Mouse (Mus musculus) heart, embryonic 12.5 days (tissue): ENCODE data around the gene Tmem135. TPM values are rescaled to one million over a fixed set of nuclear protein-coding genes. Genes with fewer than 3 reads are reported as not detected.
A peak's percentile ranks its signal among the peaks of the same experiment; 100 is the strongest.

ENCODE experiments used
- ATAC-seq: fragments of 200-750 bp; cut with Nextera tagmentation; 2 replicates; pipeline ENCODE4 v1.8.0; 2017; ENCODE audit warnings: moderate TSS enrichment, moderate library complexity; ENCODE audit not compliant: insufficient number of reproducible peaks, low FRiP score
- H3K27ac ChIP-seq: fragments of 300-500 bp; sonication (generic); 2 replicates; pipeline ENCODE4 v1.5.1; 2016; ENCODE audit warnings: mild to moderate bottlenecking, moderate library complexity; ENCODE audit not compliant: poor library complexity, severe bottlenecking
- H3K27me3 ChIP-seq: fragments of 300-500 bp; sonication (generic); replicated peaks from 2 replicates; pipeline ENCODE4 v1.6.1; 2016; ENCODE audit warnings: mild to moderate bottlenecking, moderate library complexity
- H3K36me3 ChIP-seq: fragments of 300-500 bp; sonication (generic); 2 replicates; pipeline ENCODE4 v1.6.1; 2016; ENCODE audit warnings: mild to moderate bottlenecking, moderate library complexity
- H3K4me1 ChIP-seq: fragments of 300-500 bp; sonication (generic); replicated peaks from 2 replicates; pipeline ENCODE4 v1.6.1; 2016; ENCODE audit warnings: mild to moderate bottlenecking
- H3K4me2 ChIP-seq: fragments of 300-500 bp; sonication (generic); 2 replicates; pipeline ENCODE4 v1.6.1; 2016; ENCODE audit warnings: mild to moderate bottlenecking, moderate library complexity
- H3K4me3 ChIP-seq: fragments of 300-500 bp; sonication (generic); 2 replicates; pipeline ENCODE4 v1.5.1; 2016; ENCODE audit warnings: mild to moderate bottlenecking
- H3K9ac ChIP-seq: fragments of 300-500 bp; sonication (generic); 2 replicates; pipeline ENCODE4 v1.6.1; 2016; ENCODE audit warnings: mild to moderate bottlenecking, moderate library complexity
- H3K9me3 ChIP-seq: fragments of 300-500 bp; sonication (generic); replicated peaks from 2 replicates; pipeline ENCODE4 v1.6.1; 2016; ENCODE audit warnings: mild to moderate bottlenecking, moderate library complexity
- WGBS: fragments of 180-500 bp; shearing (Covaris S2); methylation state at CpG from one replicate; pipeline ENCODE4 v1.1.7; 2016; 5-methylcytosine and 5-hydroxymethylcytosine counted together
- polyA plus RNA-seq: library from polyadenylated mRNA; unstranded; fragments of >200 nt; fragmentation: Nextera tagmentation; extraction: Ambion mirVana; gene quantifications from 2 replicates; pipeline ENCODE4 v1.2.1, GENCODE M21; 2016

Gene Tmem135
- polyA plus RNA-seq, 1 experiment from 2014 or later: 31.2 TPM

- no peak for ATAC-seq
- H3K9ac ChIP-seq: no peak overlapping the region
- WGBS: 62% methylated on average over 5 of the region's 5 CpGs
- H3K4me1 ChIP-seq: peaks cover 12% of the 10 kb centered on the region
- no peak overlapping the region for H3K4me2 ChIP-seq
- H3K36me3 ChIP-seq: no peaks in the 10 kb centered on the region
- H3K27ac ChIP-seq: no peak overlapping the region
- no peak overlapping the region for H3K4me3 ChIP-seq
- no peaks in the 10 kb centered on the region for H3K27me3 ChIP-seq
- no peaks in the 10 kb centered on the region for H3K9me3 ChIP-seq
These were observed 24.8 kb upstream of the Tmem135 start for GRCm38 (mm10) chr7:89428804-89429203.

- Histone ChIP-seq H3K27me3 (no peaks in the 10 kb centered on the region), H3K4me3 (no peak overlapping the region), H3K4me1 (peaks cover 17% of the 10 kb centered on the region), H3K27ac (no peak overlapping the region), H3K9me3 (no peaks in the 10 kb centered on the region), H3K9ac (no peak overlapping the region), H3K4me2 (no peak overlapping the region), H3K36me3 (no peaks in the 10 kb centered on the region)
- 25% methylated on average over 5 of the region's 5 CpGs for WGBS
- no peak for ATAC-seq
These were observed 23.1 kb upstream of the Tmem135 start for GRCm38 (mm10) chr7:89427101-89427500.

GRCm38 (mm10) chr7:89425803-89426725 is 22.0 kb upstream of the Tmem135 start:
- no peak for ATAC-seq
- Histone ChIP-seq H3K9me3 (0 out of 2 replicates have a peak, but pooled peaks cover 2% of the 10 kb centered on the region), H3K4me2 (no peak overlapping the region), H3K36me3 (no peaks in the 10 kb centered on the region), H3K4me1 (peaks cover 17% of the 10 kb centered on the region), H3K9ac (no peak overlapping the region), H3K4me3 (no peak overlapping the region), H3K27me3 (no peaks in the 10 kb centered on the region), H3K27ac (no peak overlapping the region)
- WGBS: 35% methylated on average over 11 of the region's 11 CpGs

- no peak for ATAC-seq
- H3K9me3 ChIP-seq: 0 out of 2 replicates have a peak, but pooled peaks cover 4% of the 10 kb centered on the region
- no peaks in the 10 kb centered on the region for H3K27me3 ChIP-seq
- peaks cover 17% of the 10 kb centered on the region for H3K4me1 ChIP-seq
- H3K4me3 ChIP-seq: no peak overlapping the region
- H3K27ac ChIP-seq: no peak overlapping the region
- no peak overlapping the region for H3K4me2 ChIP-seq
- H3K36me3 ChIP-seq: no peaks in the 10 kb centered on the region
- H3K9ac ChIP-seq: no peak overlapping the region
- whole genome bisulfite sequencing: 78% methylated on average over 5 of the region's 5 CpGs
These were observed 20.6 kb upstream of the Tmem135 start for GRCm38 (mm10) chr7:89424659-89425058.

- Histone ChIP-seq H3K27me3 (no peaks in the 10 kb centered on the region), H3K27ac (no peak overlapping the region), H3K4me3 (no peak overlapping the region), H3K4me1 (peaks cover 17% of the 10 kb centered on the region), H3K9me3 (0 out of 2 replicates have a peak, but pooled peaks cover 4% of the 10 kb centered on the region), H3K36me3 (no peaks in the 10 kb centered on the region), H3K9ac (no peak overlapping the region), H3K4me2 (no peak overlapping the region)
- WGBS: 55% methylated on average over 8 of the region's 8 CpGs
- peak; percentile 18; the same call in 1 of the 2 replicates for ATAC-seq
These were observed 19.8 kb upstream of the Tmem135 start for GRCm38 (mm10) chr7:89423688-89424255.

- 0 out of 2 replicates have a peak, but pooled peaks have one; percentile 37 for ATAC-seq
- Histone ChIP-seq H3K4me1 (peaks cover 19% of the 10 kb centered on the region), H3K4me2 (no peak overlapping the region), H3K27me3 (no peaks in the 10 kb centered on the region), H3K9ac (no peak overlapping the region), H3K9me3 (0 out of 2 replicates have a peak, but pooled peaks cover 4% of the 10 kb centered on the region), H3K27ac (no peak overlapping the region), H3K36me3 (no peaks in the 10 kb centered on the region), H3K4me3 (no peak overlapping the region)
- 10% methylated on average over 5 of the region's 5 CpGs for WGBS
These were observed 19.2 kb upstream of the Tmem135 start for GRCm38 (mm10) chr7:89423194-89423593.

DNA sequence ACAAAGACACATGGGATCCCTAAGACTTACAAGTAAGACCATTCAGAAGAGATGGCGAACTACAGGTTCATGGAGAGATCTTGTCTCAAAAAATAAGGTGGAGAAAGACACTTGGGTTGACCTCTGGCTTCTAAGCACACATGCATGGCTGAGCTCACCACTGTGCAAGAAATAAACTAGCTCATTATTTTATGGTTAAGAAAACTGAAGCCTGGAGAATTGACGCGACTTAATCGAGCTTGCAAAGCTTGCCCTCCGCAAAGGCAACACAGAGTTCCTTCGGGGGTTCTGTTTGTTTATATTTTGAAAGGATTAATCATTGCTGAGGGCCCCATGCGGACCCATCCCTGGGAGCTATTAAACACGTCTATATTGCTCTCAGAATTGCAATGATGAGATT is 18.6 kb upstream of the Tmem135 start:
- H3K27ac ChIP-seq: no peak overlapping the region
- 0 out of 2 replicates have a peak, but pooled peaks cover 4% of the 10 kb centered on the region for H3K9me3 ChIP-seq
- ATAC-seq: no peak
- no peak overlapping the region for H3K4me3 ChIP-seq
- peaks cover 24% of the 10 kb centered on the region for H3K4me1 ChIP-seq
- no peak overlapping the region for H3K4me2 ChIP-seq
- 38% methylated on average over 8 of the region's 8 CpGs for WGBS
- H3K27me3 ChIP-seq: no peaks in the 10 kb centered on the region
- H3K9ac ChIP-seq: no peak overlapping the region
- no peaks in the 10 kb centered on the region for H3K36me3 ChIP-seq

DNA sequence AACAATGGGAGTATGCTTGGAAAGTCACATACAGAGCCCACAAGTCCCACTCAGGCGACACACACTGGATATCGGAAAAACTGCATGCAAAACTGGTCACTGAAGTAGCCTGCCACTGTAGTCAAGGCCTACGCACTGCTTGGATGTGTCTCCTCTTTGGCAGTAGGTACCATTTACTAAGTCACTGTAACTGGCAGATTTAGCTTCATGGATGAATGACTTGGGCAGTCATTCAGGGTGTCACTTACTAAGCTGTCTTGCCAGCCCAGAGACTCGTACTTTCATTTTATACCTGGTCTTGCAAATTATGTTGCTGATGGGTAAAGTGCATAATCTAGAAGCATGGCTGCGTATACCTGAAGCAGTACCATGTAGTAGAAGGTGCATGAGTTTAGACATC is 17.3 kb upstream of the Tmem135 start:
- Histone ChIP-seq H3K4me1 (peaks cover 25% of the 10 kb centered on the region), H3K9me3 (0 out of 2 replicates have a peak, but pooled peaks cover 4% of the 10 kb centered on the region), H3K4me2 (no peak overlapping the region), H3K27me3 (no peaks in the 10 kb centered on the region), H3K36me3 (no peaks in the 10 kb centered on the region), H3K27ac (no peak overlapping the region), H3K9ac (no peak overlapping the region), H3K4me3 (no peak overlapping the region)
- no peak for ATAC-seq
- 84% methylated on average over 5 of the region's 5 CpGs for WGBS

- no peak overlapping the region for H3K27ac ChIP-seq
These were observed 15.1 kb upstream of the Tmem135 start for GRCm38 (mm10) chr7:89418917-89419679.

DNA sequence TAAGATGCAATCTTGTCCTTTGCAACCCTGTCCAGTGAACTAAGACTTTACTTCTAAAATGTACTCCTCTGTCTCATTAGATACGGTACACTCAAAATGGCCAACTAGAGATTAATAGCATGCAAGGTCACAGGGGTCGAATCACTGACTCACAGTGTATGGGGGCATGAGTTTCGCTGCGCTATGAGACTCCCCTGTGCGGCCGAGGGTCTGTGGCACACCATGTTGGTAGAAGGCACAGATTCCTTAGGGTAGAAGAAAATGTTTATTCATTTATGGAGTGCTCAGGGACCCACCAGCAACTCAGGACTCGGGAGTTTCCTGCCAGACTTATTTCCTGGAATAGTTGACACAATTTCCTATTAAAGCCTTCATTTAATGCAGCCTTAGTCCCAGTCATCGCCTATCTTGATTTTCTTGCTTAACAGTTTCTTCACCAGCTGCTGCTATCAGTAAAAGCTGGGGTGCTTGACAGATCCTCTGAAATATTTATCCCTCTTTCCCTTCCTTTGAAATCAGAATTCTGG is 14.2 kb upstream of the Tmem135 start:
- Histone ChIP-seq H3K4me3 (no peak overlapping the region), H3K4me1 (peaks cover 17% of the 10 kb centered on the region), H3K9ac (no peak overlapping the region), H3K36me3 (no peaks in the 10 kb centered on the region), H3K27ac (peak overlapping the region; percentile 31), H3K27me3 (no peaks in the 10 kb centered on the region), H3K9me3 (0 out of 2 replicates have a peak, but pooled peaks cover 4% of the 10 kb centered on the region), H3K4me2 (no peak overlapping the region)
- WGBS: 52% methylated on average over 8 of the region's 8 CpGs
- ATAC-seq: no peak

More at GRCm38 (mm10) chr7:89418917-89419679, 15.1 kb upstream of the Tmem135 start:
- no peaks in the 10 kb centered on the region for H3K27me3 ChIP-seq
- no peak overlapping the region for H3K4me2 ChIP-seq
- no peaks in the 10 kb centered on the region for H3K36me3 ChIP-seq
- no peak overlapping the region for H3K9ac ChIP-seq
- no peak for ATAC-seq
- no peak overlapping the region for H3K4me3 ChIP-seq
- H3K4me1 ChIP-seq: peaks cover 21% of the 10 kb centered on the region
- whole genome bisulfite sequencing: 33% methylated on average over 3 of the region's 3 CpGs
- 0 out of 2 replicates have a peak, but pooled peaks cover 4% of the 10 kb centered on the region for H3K9me3 ChIP-seq
